Mouse (Mus musculus) liver, embryonic 14.5 days (tissue): ENCODE results near the gene Sf3a2. TPM values are rescaled to one million over a fixed set of nuclear protein-coding genes. Genes with fewer than 3 reads are reported as not detected.

Source experiments
- ATAC-seq: fragments of 200-750 bp; cut with Nextera tagmentation; 2 replicates; pipeline ENCODE4 v1.8.0; 2017; ENCODE audit warnings: moderate number of reproducible peaks, mild to moderate bottlenecking, moderate library complexity; ENCODE audit not compliant: insufficient read depth
- DNase-seq, 3 experiments: peaks; one replicate each; pipeline ENCODE4 v3.0.0-alpha.2; 2012 to 2013; ENCODE audit warnings: low read depth in 3 of 3, low spot score in 3 of 3
- H3K27ac ChIP-seq: fragments of 300-500 bp; sonication (generic); 2 replicates; pipeline ENCODE4 v1.5.1; 2014; ENCODE audit warnings: moderate library complexity, mild to moderate bottlenecking, control low read depth, inconsistent platforms
- H3K27me3 ChIP-seq: fragments of 300-500 bp; sonication (generic); 2 replicates; pipeline ENCODE4 v1.6.1; 2014; ENCODE audit warnings: mild to moderate bottlenecking, low read length, moderate library complexity; ENCODE audit not compliant: control insufficient read depth, insufficient read depth
- H3K36me3 ChIP-seq: fragments of 300-500 bp; sonication (generic); replicated peaks from 2 replicates; pipeline ENCODE4 v1.6.1; 2014; ENCODE audit warnings: low read depth; ENCODE audit not compliant: control insufficient read depth, insufficient read depth
- H3K4me1 ChIP-seq, 2 experiments: fragments of 200-500 bp in 1 of 2; fragments of 300-500 bp in 1 of 2; sonication (generic) in 1 of 2; replicated peaks; 2 replicates each; pipeline ENCODE4 v1.6.1; 2012 to 2014; ENCODE audit warnings: antibody characterized with exemption in 1 of 2, inconsistent platforms in 1 of 2, low read length in 1 of 2; ENCODE audit not compliant: control insufficient read depth in 2 of 2, insufficient read depth in 2 of 2
- H3K4me2 ChIP-seq: fragments of 300-500 bp; sonication (generic); 2 replicates; pipeline ENCODE4 v1.6.1; 2014; ENCODE audit warnings: low read depth, mild to moderate bottlenecking, control low read depth, moderate library complexity
- H3K4me3 ChIP-seq, 2 experiments: fragments of 200-500 bp in 1 of 2; fragments of 300-500 bp in 1 of 2; sonication (generic) in 1 of 2; 2 replicates each; pipeline ENCODE4 v1.5.1; 2012 to 2014; ENCODE audit warnings: low read depth in 2 of 2, low read length in 2 of 2, mild to moderate bottlenecking in 2 of 2, control low read depth in 1 of 2, inconsistent platforms in 1 of 2, moderate library complexity in 1 of 2; ENCODE audit not compliant: insufficient read depth in 1 of 2
- H3K9ac ChIP-seq: fragments of 300-500 bp; sonication (generic); replicated peaks from 2 replicates; pipeline ENCODE4 v1.6.1; 2014; ENCODE audit warnings: mild to moderate bottlenecking, control low read depth, moderate library complexity
- H3K9me3 ChIP-seq: fragments of 300-500 bp; sonication (generic); 2 replicates; pipeline ENCODE4 v1.6.1; 2016; ENCODE audit warnings: low read length, mixed read lengths; ENCODE audit not compliant: control insufficient read depth
- CTCF ChIP-seq: IDR thresholded peaks from 2 replicates; pipeline ENCODE4 v1.5.1; 2016; ENCODE audit warnings: antibody characterized with exemption, low read depth, control low read depth
- EP300 ChIP-seq: IDR thresholded peaks from 2 replicates; pipeline ENCODE4 v1.6.1; 2016; ENCODE audit warnings: antibody characterized with exemption, low read depth
- WGBS: fragments of 180-500 bp; shearing (Covaris S2); extraction: QIAGEN DNeasy Blood & Tissue Kit; methylation state at CpG from one replicate; pipeline ENCODE4 v1.1.7; 2014; ENCODE audit not compliant: insufficient replicate concordance; 5-methylcytosine and 5-hydroxymethylcytosine counted together
- polyA plus RNA-seq, 2 experiments: library from polyadenylated mRNA; depleted of rRNA in 1 of 2; stranded (reverse) in 1 of 2; unstranded in 1 of 2; fragments of >200 nt; fragmentation: Nextera tagmentation in 1 of 2; extraction: Ambion mirVana in 1 of 2; gene quantifications; 2 replicates each; pipeline versions ENCODE4 v1.2.1 to v1.2.3; 2012 to 2014

Gene Sf3a2
- polyA plus RNA-seq, 2 experiments: 35.6 to 36.1 TPM

DNA sequence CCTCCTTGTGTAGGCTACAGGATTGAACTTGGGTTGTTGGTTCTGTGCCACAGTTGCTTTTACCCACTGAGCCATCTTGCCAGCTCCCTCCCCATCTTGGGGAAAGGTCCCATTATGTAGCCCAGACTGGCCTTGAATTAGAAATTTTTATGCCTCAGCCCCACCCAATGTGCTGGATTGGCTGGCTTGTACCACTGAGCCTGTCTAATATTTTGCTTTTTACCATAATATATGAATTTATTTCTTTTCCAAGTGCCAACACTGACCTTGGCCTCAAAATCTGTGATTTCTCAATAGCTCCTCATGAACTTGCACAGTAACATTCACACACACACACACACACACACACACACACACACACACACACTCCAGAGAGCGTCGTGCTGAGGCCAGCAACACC lies 32.3 kb upstream of the Sf3a2 start:
- Histone ChIP-seq H3K4me1 (peaks cover 0 to 10% of the 10 kb centered on the region in 2 experiments; a peak in 2 of 4 replicates), H3K4me2 (no peak overlapping the region), H3K9me3 (no peaks in the 10 kb centered on the region), H3K27ac (no peak overlapping the region), H3K9ac (no peak overlapping the region), H3K27me3 (no peaks in the 10 kb centered on the region), H3K4me3 (no peak overlapping the region), H3K36me3 (peaks cover 38% of the 10 kb centered on the region)
- WGBS: 85% methylated on average over 2 of the region's 2 CpGs
- no peak for ATAC-seq
- TF ChIP-seq EP300 (no peak), CTCF (no peak)
- DNase-seq: no peak

DNA sequence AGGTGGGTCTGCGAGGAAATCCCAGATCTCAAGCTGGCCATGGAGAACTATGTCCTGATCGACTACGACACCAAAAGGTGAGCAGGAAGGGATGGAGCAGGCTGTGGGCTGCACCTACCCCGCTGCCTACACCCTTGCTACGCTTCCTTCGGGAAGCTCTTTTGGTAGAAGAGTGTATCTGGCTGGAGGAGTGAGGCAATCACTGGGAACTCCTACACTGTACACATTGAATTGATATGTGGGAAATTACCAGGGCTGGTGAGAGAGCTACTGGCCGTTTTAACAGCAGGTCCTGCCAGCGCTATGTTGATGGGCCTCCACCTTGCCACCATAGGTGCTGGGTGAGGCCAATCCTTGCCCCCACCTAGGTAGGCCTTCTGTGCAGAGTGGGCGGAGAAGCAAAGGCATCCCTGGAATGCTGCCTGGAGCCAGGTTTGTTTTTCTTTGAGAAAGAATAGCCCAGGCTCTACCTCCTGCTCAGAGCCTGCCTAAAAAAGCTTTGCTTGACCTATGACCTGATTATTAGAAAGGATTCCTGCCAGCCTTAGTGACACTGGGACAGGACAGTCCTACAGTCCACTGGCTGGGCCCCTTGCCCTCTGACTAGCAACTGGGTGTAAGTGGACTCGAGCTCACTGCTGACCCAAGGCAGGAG lies 31.7 kb upstream of the Sf3a2 start:
- peaks cover 44% of the 10 kb centered on the region for H3K36me3 ChIP-seq
- H3K4me3 ChIP-seq: no peak overlapping the region
- peak; percentile 6; the same call in 1 of the 2 replicates for ATAC-seq
- no peak for DNase-seq
- no peak overlapping the region for H3K27ac ChIP-seq
- TF ChIP-seq EP300: no peak
- TF ChIP-seq CTCF: no peak
- 80% methylated on average over 10 of the region's 10 CpGs for WGBS
- no peaks in the 10 kb centered on the region for H3K9me3 ChIP-seq
- no peak overlapping the region for H3K4me2 ChIP-seq
- no peaks in the 10 kb centered on the region for H3K27me3 ChIP-seq
- H3K4me1 ChIP-seq: peaks cover 0 to 7% of the 10 kb centered on the region in 2 experiments; a peak in 1 of 4 replicates
- no peak overlapping the region for H3K9ac ChIP-seq

DNA sequence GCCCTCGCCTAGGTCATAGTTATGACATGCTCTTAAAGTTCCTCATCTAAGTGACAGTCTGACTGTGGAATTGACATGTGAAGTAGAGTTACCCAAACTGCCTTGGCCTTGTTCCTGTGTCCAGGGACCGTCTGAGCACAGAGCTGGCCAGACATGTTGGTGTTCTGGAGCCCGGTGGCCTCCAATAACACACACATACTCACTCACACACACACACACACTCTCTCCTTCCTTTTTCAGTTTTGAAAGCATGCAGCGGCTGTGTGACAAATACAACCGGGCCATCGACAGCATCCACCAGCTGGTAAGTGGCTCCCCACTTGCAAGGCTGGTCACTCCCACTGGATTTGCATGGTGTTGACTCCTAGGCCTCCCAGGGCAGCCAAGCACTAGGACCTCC lies 29.6 kb upstream of the Sf3a2 start:
- H3K27ac ChIP-seq: no peak overlapping the region
- H3K27me3 ChIP-seq: no peaks in the 10 kb centered on the region
- TF ChIP-seq EP300: no peak
- no peak for TF ChIP-seq CTCF
- ATAC-seq (no peak), DNase-seq (no peak)
- 81% methylated on average over 6 of the region's 6 CpGs for WGBS
- H3K4me2 ChIP-seq: no peak overlapping the region
- H3K4me3 ChIP-seq: no peak overlapping the region
- no peaks in the 10 kb centered on the region for H3K9me3 ChIP-seq
- H3K36me3 ChIP-seq: peaks cover 64% of the 10 kb centered on the region
- H3K9ac ChIP-seq: no peak overlapping the region
- H3K4me1 ChIP-seq: 0 out of 4 replicates have a peak, but pooled peaks cover 0 to 2% of the 10 kb centered on the region in 2 experiments

DNA sequence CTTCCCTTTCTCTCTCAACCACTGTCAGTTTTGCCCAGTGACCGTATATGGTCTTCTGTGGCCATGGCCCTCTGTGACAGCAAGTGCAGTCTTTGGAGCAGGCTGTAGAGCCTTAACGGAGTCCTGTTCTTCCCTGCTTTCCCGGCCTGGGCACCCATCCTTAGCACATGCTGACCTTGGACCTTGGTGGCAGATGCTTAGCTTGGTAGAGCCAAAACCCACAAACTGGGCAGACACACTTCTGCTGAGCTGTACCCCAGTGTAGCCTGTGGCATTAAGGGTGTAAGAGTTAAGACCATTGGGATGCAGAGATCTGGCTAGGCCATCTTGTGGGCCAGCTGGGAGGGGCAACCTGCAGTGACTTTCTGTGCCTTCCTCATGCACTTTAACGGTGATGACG lies 24.2 kb upstream of the Sf3a2 start:
- H3K4me1 ChIP-seq: peaks cover 3 to 11% of the 10 kb centered on the region in 2 experiments; a peak in 3 of 4 replicates
- DNase-seq (no peak), ATAC-seq (no peak)
- 79% methylated on average over 5 of the region's 5 CpGs for WGBS
- TF ChIP-seq EP300: no peak
- TF ChIP-seq CTCF: no peak
- H3K27me3 ChIP-seq: no peaks in the 10 kb centered on the region
- no peak overlapping the region for H3K4me3 ChIP-seq
- no peak overlapping the region for H3K27ac ChIP-seq
- no peak overlapping the region for H3K4me2 ChIP-seq
- H3K9ac ChIP-seq: no peak overlapping the region
- H3K9me3 ChIP-seq: no peaks in the 10 kb centered on the region
- peaks cover 70% of the 10 kb centered on the region for H3K36me3 ChIP-seq

DNA sequence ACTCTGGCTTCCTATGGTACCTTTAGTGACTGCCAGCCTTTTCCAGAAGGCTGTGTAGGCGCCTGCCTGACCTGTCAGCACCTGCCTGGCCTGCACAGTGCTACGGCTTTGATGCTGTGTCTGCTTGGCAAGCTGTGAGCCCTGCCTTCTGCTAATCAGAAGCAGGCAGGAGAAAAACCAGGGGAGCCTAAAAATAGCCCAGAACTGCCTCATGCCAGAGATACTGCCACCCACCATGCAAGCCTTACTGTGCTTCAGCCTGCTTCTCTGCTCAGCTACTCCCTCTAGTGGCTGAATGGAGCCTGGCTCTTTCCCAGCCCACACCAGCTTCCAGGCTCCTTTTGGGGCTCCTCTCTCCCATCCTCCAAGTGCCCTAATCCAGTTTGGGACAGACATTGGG lies 23.4 kb upstream of the Sf3a2 start:
- Histone ChIP-seq H3K4me3 (no peak overlapping the region), H3K9ac (no peak overlapping the region), H3K4me2 (no peak overlapping the region), H3K4me1 (peaks cover 3 to 11% of the 10 kb centered on the region in 2 experiments; a peak in 3 of 4 replicates), H3K27ac (no peak overlapping the region), H3K36me3 (peaks cover 74% of the 10 kb centered on the region), H3K27me3 (no peaks in the 10 kb centered on the region), H3K9me3 (no peaks in the 10 kb centered on the region)
- 28% methylated on average over 2 of the region's 2 CpGs for WGBS
- peak; percentile 98 for TF ChIP-seq CTCF
- peak; percentile 36; the same call in 1 of the 2 replicates for TF ChIP-seq EP300
- DNase-seq (peak; percentile 51 to 59 (median 58)), ATAC-seq (peak; percentile 83)
